Mouse (Mus musculus): ENCODE results near the gene Olfr1086.
"Not testable (repeated sequence)": the region's sequence is repeated elsewhere in the genome, so short reads cannot be mapped to it uniquely, and the experiment has no call there.

The Olfr1086 gene

GRCm38 (mm10) chr2:86679992-86680391 is at the start of gene Olfr1086:
Gene Olfr1086 (minus strand): TSS chr2:86680092.
- in situ Hi-C loops (cut with MboI), result no loop called here

- in situ Hi-C loops (cut with MboI), result no loop called here
Measured at GRCm38 (mm10) chr2:86698295-86698694, 18.4 kb upstream of the Olfr1086 start, which contains the start of gene Olfr1087. Gene Olfr1087 (minus strand): TSS chr2:86698395.

GRCm38 (mm10) chr2:86661919-86662318 is 18.0 kb downstream of the Olfr1086 start, which contains the start of gene Olfr1085:
Gene Olfr1085 (minus strand): TSS chr2:86662019.
- in situ Hi-C loops (cut with MboI), result no loop called here

- in situ Hi-C loops (cut with MboI), result not testable (repeated sequence)
Measured at GRCm38 (mm10) chr2:86639625-86640024, 40.3 kb downstream of the Olfr1086 start, which contains the start of gene Olfr1084. Gene Olfr1084 (minus strand): TSS chr2:86639725.

All from mature B cell (primary cell).